Mouse (Mus musculus): ENCODE data around the gene D930048N14Rik. TPM values are rescaled to one million over a fixed set of nuclear protein-coding genes. Genes with fewer than 3 reads are reported as not detected.

D930048N14Rik gene
- total and polyA plus RNA-seq, 3 experiments, result 0.39 to 2.1 TPM; not detected in 1

GRCm38 (mm10) chr11:51649111-51649888 lies 1.5 kb upstream of the D930048N14Rik start:
- H3K79me2 ChIP-seq (ENCODE audit: control insufficient read depth, insufficient read depth, low read length, poor library complexity), result peaks cover 3% of the 10 kb centered on the region; the same call in 1 of the 2 replicates
- peaks cover 1 to 2% of the 10 kb centered on the region in 2 experiments; a peak in 1 of 4 replicates for H3K4me1 ChIP-seq (ENCODE audit: control insufficient read depth in 1 of 2, insufficient read depth in 2 of 2, low read length in 2 of 2)
- H3K36me3 ChIP-seq (ENCODE audit: control insufficient read depth in 1 of 2, insufficient read depth in 2 of 2, low read length in 2 of 2), result no peaks in the 10 kb centered on the region
- no peak for TF ChIP-seq USF1 (IDR thresholded peaks at IDR 0.05; ENCODE audit: low read depth, low read length)
- no peak for TF ChIP-seq ZKSCAN1 (IDR thresholded peaks at IDR 0.05; ENCODE audit: low read depth, low read length)
- no peak for TF ChIP-seq USF2 (IDR thresholded peaks at IDR 0.05; ENCODE audit: borderline replicate concordance in 1 of 2, insufficient read depth in 1 of 2, low read depth in 1 of 2, low read length in 2 of 2)
- TF ChIP-seq HCFC1 (IDR thresholded peaks at IDR 0.05; ENCODE audit: low read depth, low read length), result no peak
- TF ChIP-seq MYC (IDR thresholded peaks at IDR 0.05; ENCODE audit: low read depth, low read length), result no peak
- TF ChIP-seq MAFK (IDR thresholded peaks at IDR 0.05; ENCODE audit: borderline replicate concordance, low read depth, low read length), result no peak
- no peak for TF ChIP-seq SIN3A (IDR thresholded peaks at IDR 0.05; ENCODE audit: low read length)
- TF ChIP-seq TBP (IDR thresholded peaks at IDR 0.05; ENCODE audit: low read depth, low read length), result no peak
- no peak for TF ChIP-seq ZMIZ1 (IDR thresholded peaks at IDR 0.05; ENCODE audit: low read depth, low read length)
- no peak for TF ChIP-seq UBTF (IDR thresholded peaks at IDR 0.05; ENCODE audit: borderline replicate concordance, insufficient read depth, low read depth, low read length)
- no peak for TF ChIP-seq GABPA (IDR thresholded peaks at IDR 0.05; ENCODE audit: low read depth, low read length)
- no peak for TF ChIP-seq MXI1 (IDR thresholded peaks at IDR 0.05; ENCODE audit: low read depth, low read length)
- no peaks in the 10 kb centered on the region for H3K9me3 ChIP-seq (replicated peaks; ENCODE audit: insufficient read depth, low read length)
- no peak overlapping the region for H3K4me3 ChIP-seq (ENCODE audit: control insufficient read depth in 1 of 2, insufficient read depth in 1 of 2, low read depth in 2 of 2, low read length in 2 of 2)
- no peaks in the 10 kb centered on the region for H3K27me3 ChIP-seq (ENCODE audit: control insufficient read depth in 1 of 2, insufficient read depth in 2 of 2, low read length in 2 of 2)
- H3K27ac ChIP-seq (ENCODE audit: control insufficient read depth, low read depth, low read length), result no peak overlapping the region
- no peak overlapping the region for H3K9ac ChIP-seq (ENCODE audit: control insufficient read depth, low read depth, low read length, poor library complexity, severe bottlenecking)
- no peak for DNase-seq (ENCODE audit: low read depth, low spot score)

DNA sequence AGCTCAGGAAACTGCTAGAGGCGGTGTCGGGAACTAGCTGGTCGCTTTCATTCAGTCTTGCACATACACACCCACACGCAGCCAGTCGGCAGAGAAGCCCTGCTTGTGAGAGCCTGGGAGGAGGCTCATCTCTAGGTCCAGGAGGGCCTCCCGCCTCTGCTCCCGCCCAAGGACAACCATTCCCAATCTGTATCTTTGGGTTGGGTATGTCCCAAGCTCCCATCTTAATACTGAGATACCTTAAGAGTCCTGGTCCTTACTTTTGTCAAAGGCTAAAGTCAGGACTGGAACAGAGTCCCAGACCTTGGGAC lies 910 bp upstream of the D930048N14Rik start:
- H3K9ac ChIP-seq (ENCODE audit: control insufficient read depth, low read depth, low read length, poor library complexity, severe bottlenecking), result peak overlapping the region; percentile 82
- H3K4me3 ChIP-seq (ENCODE audit: control insufficient read depth in 1 of 2, insufficient read depth in 1 of 2, low read depth in 2 of 2, low read length in 2 of 2), result peak overlapping the region; percentile 72 to 92
- TF ChIP-seq MYB (IDR thresholded peaks at IDR 0.05; ENCODE audit: low read depth, low read length), result no peak
- no peak for TF ChIP-seq GABPA (IDR thresholded peaks at IDR 0.05; ENCODE audit: low read depth, low read length)
- TF ChIP-seq ZNF384 (IDR thresholded peaks at IDR 0.05; ENCODE audit: low read depth, low read length), result no peak
- no peak for TF ChIP-seq SMC3 (IDR thresholded peaks at IDR 0.05; ENCODE audit: low read depth, low read length)
- no peak for TF ChIP-seq CHD1 (IDR thresholded peaks at IDR 0.05; ENCODE audit: low read depth, low read length)
- no peak for TF ChIP-seq HCFC1 (IDR thresholded peaks at IDR 0.05; ENCODE audit: low read depth, low read length)
- no peak for TF ChIP-seq POLR2AphosphoS2 (IDR thresholded peaks at IDR 0.05; ENCODE audit: low read length)
- no peak for TF ChIP-seq ZMIZ1 (IDR thresholded peaks at IDR 0.05; ENCODE audit: low read depth, low read length)
- no peak for TF ChIP-seq SIN3A (IDR thresholded peaks at IDR 0.05; ENCODE audit: low read length)
- no peak for TF ChIP-seq MXI1 (IDR thresholded peaks at IDR 0.05; ENCODE audit: low read depth, low read length)
- TF ChIP-seq RCOR1 (IDR thresholded peaks at IDR 0.05; ENCODE audit: low read depth, low read length), result no peak
- TF ChIP-seq MAFK (IDR thresholded peaks at IDR 0.05; ENCODE audit: borderline replicate concordance, low read depth, low read length), result no peak
- peak; percentile 60 for DNase-seq (ENCODE audit: low read depth, low spot score)
- H3K27me3 ChIP-seq (ENCODE audit: control insufficient read depth in 1 of 2, insufficient read depth in 2 of 2, low read length in 2 of 2), result no peaks in the 10 kb centered on the region
- H3K9me3 ChIP-seq (replicated peaks; ENCODE audit: insufficient read depth, low read length), result no peaks in the 10 kb centered on the region
- H3K36me3 ChIP-seq (ENCODE audit: control insufficient read depth in 1 of 2, insufficient read depth in 2 of 2, low read length in 2 of 2), result no peaks in the 10 kb centered on the region
- peaks cover 3% of the 10 kb centered on the region; the same call in 1 of the 2 replicates for H3K79me2 ChIP-seq (ENCODE audit: control insufficient read depth, insufficient read depth, low read length, poor library complexity)
- peaks cover 1 to 2% of the 10 kb centered on the region in 2 experiments; a peak in 1 of 4 replicates for H3K4me1 ChIP-seq (ENCODE audit: control insufficient read depth in 1 of 2, insufficient read depth in 2 of 2, low read length in 2 of 2)
- no peak overlapping the region for H3K27ac ChIP-seq (ENCODE audit: control insufficient read depth, low read depth, low read length)
